Mouse (Mus musculus) midbrain, embryonic 10.5 days (tissue): ENCODE results near the gene Cfl1. TPM values are rescaled to one million over a fixed set of nuclear protein-coding genes. Genes with fewer than 3 reads are reported as not detected.

Experiments used
- DNase-seq: peaks from one replicate; pipeline ENCODE4 v3.0.0-alpha.2; 2017; ENCODE audit warnings: low spot score
- H3K27ac ChIP-seq: fragments of 300-500 bp; sonication (generic); replicated peaks from 2 replicates; pipeline ENCODE4 v1.5.1; 2016; ENCODE audit warnings: mild to moderate bottlenecking
- H3K27me3 ChIP-seq: fragments of 300-500 bp; sonication (generic); 2 replicates; pipeline ENCODE4 v1.6.1; 2016; ENCODE audit warnings: low read depth, mild to moderate bottlenecking; ENCODE audit not compliant: poor library complexity, severe bottlenecking
- H3K36me3 ChIP-seq: fragments of 300-500 bp; sonication (generic); 2 replicates; pipeline ENCODE4 v1.6.1; 2016; ENCODE audit warnings: mild to moderate bottlenecking, moderate library complexity
- H3K4me1 ChIP-seq: fragments of 300-500 bp; sonication (generic); 2 replicates; pipeline ENCODE4 v1.6.1; 2016
- H3K4me3 ChIP-seq: fragments of 300-500 bp; sonication (generic); 2 replicates; pipeline ENCODE4 v1.5.1; 2016; ENCODE audit warnings: mild to moderate bottlenecking, moderate library complexity
- H3K9me3 ChIP-seq: fragments of 300-500 bp; sonication (generic); replicated peaks from 2 replicates; pipeline ENCODE4 v1.6.1; 2016; ENCODE audit warnings: mild to moderate bottlenecking
- WGBS: fragments of 180-500 bp; shearing (Covaris S2); methylation state at CpG from one replicate; pipeline ENCODE4 v1.1.7; 2016; 5-methylcytosine and 5-hydroxymethylcytosine counted together
- polyA plus RNA-seq: library from polyadenylated mRNA; unstranded; fragments of >200 nt; fragmentation: Nextera tagmentation; extraction: Ambion mirVana; gene quantifications from 2 replicates; pipeline ENCODE4 v1.2.1, GENCODE M21; 2016

Gene Cfl1
- polyA plus RNA-seq, 1 experiment from 2014 or later: 3,131 TPM

DNA sequence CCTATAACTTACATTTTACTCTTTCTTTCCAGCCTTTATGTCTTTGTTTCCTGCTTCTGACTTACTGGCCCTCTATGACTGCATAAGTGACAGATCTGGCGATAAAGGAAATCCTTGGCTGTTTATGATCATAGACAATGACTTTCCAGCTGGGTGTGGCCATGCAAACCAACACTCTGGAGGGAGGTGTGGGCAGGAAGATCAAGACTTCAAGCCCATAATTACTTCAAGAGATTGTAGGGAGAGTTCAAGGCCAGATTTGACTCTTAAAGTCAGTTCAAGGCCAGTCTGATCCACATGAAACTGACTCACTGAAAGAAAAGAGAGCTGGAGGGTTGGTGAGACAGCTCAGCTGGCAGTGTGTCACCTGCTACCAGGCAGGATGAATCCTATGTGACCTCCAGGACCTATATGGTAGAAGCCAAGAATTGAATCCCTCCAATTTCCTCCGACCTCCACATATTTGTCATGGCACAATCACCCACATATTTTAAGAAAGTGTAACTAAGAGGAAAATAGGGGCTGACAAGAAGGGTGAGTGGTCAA is 10.1 kb downstream of the Cfl1 start:
- Histone ChIP-seq H3K27me3 (no peaks in the 10 kb centered on the region), H3K4me3 (no peak overlapping the region), H3K27ac (no peak overlapping the region), H3K4me1 (0 out of 2 replicates have a peak, but pooled peaks cover 2% of the 10 kb centered on the region), H3K36me3 (peaks cover 33% of the 10 kb centered on the region), H3K9me3 (no peaks in the 10 kb centered on the region)
- DNase-seq: no peak
- 94% methylated on average over 2 of the region's 2 CpGs for WGBS

DNA sequence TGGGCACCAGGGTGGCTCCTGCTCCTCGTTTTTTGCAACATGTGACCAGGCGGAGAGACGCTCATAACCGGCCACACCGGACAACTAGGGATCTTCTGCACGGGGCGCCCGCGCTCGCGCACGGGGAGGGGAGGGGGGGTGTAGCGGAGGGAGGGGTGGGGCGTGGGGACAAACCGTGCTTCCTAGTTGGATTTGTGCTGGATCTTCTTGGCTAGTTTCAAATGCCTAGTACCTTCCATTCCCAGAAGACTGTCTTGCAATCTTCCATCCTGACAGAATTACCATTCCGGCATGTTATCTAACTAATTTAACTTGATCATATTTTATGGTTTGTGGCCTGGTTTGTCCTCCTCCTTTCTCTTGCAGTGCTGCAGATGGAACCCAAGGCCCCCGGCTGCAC is 13.4 kb downstream of the Cfl1 start, which contains the start of gene 1700020D05Rik:
Gene 1700020D05Rik (minus strand): TSS at position 101 of the 400 bp plus-strand sequence.
- H3K27me3 ChIP-seq: no peaks in the 10 kb centered on the region
- no peak within 1 kb of the TSS for H3K27ac ChIP-seq
- DNase-seq: no peak
- H3K36me3 ChIP-seq: 0 out of 2 replicates have a peak, but pooled peaks cover 6% of the 10 kb centered on the region
- H3K4me1 ChIP-seq: 0 out of 2 replicates have a peak, but pooled peaks cover 2% of the 10 kb centered on the region
- H3K9me3 ChIP-seq: peaks cover 7% of the 10 kb centered on the region; the same call in 1 of the 2 replicates
- 48% methylated on average over 17 of the region's 17 CpGs for WGBS
- no peak within 1 kb of the TSS for H3K4me3 ChIP-seq

DNA sequence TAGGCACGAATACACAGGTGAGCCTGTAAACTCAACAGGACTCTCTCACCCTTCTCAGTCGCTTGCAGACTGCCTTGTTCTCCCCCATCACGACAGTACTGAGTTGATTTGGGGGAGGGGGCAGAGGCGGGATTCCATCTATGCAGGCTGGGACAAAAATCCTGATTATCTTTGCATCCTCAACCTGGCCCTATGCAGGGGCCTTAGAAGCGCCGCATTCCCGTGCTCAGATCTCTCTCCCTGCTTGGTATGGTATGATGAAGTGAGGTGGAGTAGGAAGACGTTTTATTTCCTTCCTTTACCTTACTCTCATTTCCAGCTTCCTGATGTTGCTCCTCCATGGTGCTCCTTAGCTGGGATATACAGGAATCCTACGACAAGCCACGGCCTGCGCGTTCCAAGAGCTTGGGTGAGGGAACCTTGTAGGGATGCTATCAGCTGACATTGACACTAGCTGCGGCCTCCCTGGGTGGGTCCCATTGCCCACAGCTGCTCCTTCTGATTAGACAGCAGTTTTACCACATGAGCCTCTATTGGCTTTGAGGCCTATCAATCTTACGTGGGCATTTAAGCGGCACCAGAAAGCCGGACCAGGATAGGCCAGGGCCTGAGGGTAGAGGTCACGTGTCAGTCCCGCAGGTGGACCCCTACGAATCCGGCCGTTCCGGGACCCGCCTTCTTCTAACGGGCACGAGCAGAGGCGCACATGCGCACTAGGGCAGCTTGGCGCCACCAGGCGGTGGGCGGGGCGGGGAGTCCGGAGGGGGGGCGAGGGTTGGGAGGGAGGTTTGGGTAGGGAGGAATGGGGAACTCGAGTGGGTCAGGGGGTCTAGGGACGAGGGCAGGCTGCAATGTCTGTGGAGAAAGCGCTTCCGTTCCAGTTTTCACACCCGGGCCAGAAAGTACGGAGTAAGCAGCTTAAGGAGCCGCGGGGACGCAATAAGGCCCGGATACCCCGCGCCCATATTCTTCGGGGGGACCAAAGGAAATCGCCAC is 20.1 kb downstream of the Cfl1 start, which contains the start of gene Snx32:
Gene Snx32 (minus strand): TSS at position 508 of the 996 bp plus-strand sequence.
- DNase-seq: peak; percentile 94
- H3K27ac ChIP-seq: peak within 1 kb of the TSS; percentile 87
- H3K4me1 ChIP-seq: peaks cover 22% of the 10 kb centered on the region
- peaks cover 7% of the 10 kb centered on the region; the same call in 1 of the 2 replicates for H3K27me3 ChIP-seq
- no peaks in the 10 kb centered on the region for H3K36me3 ChIP-seq
- WGBS: 3% methylated on average over 47 of the region's 47 CpGs
- peaks cover 11% of the 10 kb centered on the region; the same call in 1 of the 2 replicates for H3K9me3 ChIP-seq
- peak within 1 kb of the TSS; percentile 60 for H3K4me3 ChIP-seq

DNA sequence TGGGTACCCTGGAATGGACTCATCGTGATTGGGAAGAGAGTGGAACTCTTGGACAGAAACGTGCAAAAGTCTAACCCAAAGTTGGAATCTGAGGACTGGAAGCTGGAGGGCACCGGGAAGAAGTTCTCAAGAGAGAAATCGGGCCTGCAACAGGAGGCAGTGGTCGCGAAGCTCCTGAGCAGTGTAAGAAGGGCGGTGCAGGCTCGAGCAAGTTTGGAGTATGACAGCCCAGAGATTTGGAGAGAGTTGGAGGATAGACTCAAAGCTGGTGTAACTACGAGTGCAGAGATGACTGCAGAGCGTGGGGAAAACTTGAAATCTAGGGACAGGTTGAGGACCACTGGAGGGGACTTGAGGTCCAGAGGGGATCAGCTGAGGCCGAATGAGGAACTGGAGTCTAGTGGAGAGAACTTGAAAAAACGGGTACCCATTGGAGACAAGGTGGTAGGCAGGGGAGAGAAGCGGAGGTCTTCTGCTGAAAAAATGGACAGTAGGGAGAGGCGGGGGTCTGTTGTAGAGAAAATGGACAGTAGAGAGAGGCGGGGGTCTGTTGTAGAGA is 20.9 kb downstream of the Cfl1 start:
- Histone ChIP-seq H3K4me3 (peak overlapping the region; percentile 60), H3K9me3 (peaks cover 11% of the 10 kb centered on the region; the same call in 1 of the 2 replicates), H3K36me3 (no peaks in the 10 kb centered on the region), H3K27ac (peak overlapping the region; percentile 87), H3K27me3 (peaks cover 7% of the 10 kb centered on the region; the same call in 1 of the 2 replicates), H3K4me1 (peaks cover 26% of the 10 kb centered on the region)
- DNase-seq: no peak
- 46% methylated on average over 15 of the region's 15 CpGs for WGBS

DNA sequence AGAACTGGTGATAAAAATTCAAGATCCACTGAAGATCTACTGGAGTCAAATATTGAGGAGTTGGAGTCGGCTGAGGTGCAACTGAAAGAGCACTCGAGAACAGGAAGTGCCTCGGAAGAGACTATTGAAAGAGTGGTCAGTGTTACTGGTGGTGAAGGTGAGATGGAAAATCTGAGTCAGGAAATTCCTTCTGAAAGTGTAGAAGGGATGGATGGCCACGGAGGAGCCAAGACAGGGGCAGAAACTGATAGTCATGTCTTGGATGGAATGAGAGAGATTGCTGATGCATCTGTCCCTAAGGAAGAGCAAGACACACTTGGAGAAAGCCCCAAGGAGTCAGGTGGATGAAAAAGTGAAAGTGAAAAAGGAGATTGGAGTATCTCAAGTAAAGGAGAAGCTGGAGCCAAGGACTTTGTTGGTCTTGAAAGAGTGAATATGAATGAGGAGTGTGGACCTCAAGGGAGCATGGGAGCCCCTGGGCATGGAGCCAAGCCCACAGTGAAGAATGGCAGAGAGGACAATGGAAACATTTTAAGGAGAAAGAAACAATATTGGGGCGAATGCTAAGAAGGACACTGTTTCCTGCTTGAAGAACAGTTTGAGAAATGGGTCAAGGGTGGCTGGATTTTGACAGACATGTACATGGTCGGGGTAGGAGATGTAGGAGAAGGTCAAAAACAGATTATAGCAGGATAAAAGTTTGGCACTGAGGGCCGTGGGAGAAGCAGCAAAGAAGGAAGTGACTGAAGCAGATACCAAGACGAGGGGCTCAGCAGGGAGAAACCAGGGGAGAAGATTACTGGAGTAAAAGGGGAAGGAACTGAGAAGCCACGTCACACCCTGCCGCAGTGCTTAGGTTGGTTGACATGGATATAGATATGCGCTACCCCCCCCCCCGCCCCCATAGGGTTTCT is 22.1 kb downstream of the Cfl1 start:
- WGBS: 87% methylated on average over 12 of the region's 12 CpGs

DNA sequence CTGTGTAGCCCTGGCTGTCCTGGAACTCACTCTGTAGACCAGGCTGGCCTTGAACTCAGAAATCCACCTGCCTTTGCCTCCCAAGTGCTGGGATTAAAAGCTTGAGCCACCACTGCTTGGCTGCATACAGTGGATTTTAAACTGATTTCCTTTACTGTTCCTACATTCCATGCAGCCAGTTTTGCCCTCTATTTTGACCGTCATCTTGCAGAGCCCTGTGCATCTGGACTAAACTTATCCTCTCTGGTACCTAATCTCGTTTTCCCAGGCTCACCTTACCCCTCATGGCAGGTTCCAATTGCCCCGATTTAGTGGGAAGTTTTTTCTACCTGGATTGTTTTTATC is 22.7 kb downstream of the Cfl1 start:
- 85% methylated on average over 3 of the region's 3 CpGs for WGBS
- H3K27ac ChIP-seq: no peak overlapping the region
- no peak overlapping the region for H3K4me3 ChIP-seq

More for the DNA sequence above, 22.1 kb downstream of the Cfl1 start:
- peaks cover 26% of the 10 kb centered on the region for H3K4me1 ChIP-seq
- H3K27me3 ChIP-seq: peaks cover 7% of the 10 kb centered on the region; the same call in 1 of the 2 replicates
- H3K4me3 ChIP-seq: no peak overlapping the region
- peaks cover 11% of the 10 kb centered on the region; the same call in 1 of the 2 replicates for H3K9me3 ChIP-seq
- H3K36me3 ChIP-seq: no peaks in the 10 kb centered on the region
- H3K27ac ChIP-seq: no peak overlapping the region
- DNase-seq: no peak

DNA sequence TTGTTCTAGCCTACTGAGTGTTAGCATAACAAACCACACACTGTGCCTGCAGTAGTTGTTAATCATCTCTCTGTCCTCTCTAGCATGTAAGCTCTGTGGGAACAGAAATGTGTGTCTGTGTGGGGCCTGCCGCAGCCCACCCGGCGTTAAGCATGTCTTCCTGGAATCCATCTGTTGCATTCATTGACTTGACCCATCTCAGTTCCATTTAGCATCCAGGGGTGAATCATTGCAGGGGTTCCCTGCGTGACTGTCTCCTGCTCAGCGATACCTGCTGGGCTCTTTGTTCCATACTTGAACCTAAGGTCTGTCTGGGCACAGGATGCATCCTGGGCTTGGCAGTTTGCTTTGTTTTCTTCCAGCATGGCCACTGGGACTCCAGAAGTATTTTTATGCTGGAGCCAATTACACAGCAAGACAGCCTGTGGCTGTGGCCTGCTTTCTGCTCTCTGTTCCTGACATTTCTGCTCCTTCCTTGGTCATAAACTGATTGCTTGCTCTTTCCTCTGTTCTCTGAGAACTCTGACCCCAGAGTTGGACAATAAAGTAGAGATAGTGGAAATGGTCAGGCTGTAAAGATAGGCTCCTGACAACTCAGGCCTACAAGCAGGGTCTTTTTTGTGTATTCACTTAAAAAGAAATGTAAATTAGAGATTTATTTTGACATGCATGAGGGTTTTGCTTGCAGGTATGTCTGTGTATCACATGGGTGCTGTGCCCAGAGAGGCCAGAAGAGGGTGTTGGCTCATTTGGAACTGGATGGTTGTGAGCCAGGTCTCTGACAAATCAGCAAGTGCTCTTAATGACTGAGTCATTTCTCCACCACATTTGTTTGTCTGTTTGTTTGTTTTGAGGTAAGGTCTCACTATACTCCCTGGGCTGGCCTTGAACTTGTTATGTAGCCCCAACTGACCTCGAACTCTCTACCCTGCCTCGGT is 25.9 kb downstream of the Cfl1 start:
- 82% methylated on average over 7 of the region's 7 CpGs for WGBS
- Histone ChIP-seq H3K27me3 (peaks cover 6% of the 10 kb centered on the region; the same call in 1 of the 2 replicates), H3K36me3 (no peaks in the 10 kb centered on the region), H3K4me1 (peaks cover 7% of the 10 kb centered on the region), H3K27ac (no peak overlapping the region), H3K9me3 (no peaks in the 10 kb centered on the region), H3K4me3 (no peak overlapping the region)
- DNase-seq: no peak

More for the DNA sequence above, 22.7 kb downstream of the Cfl1 start:
- Histone ChIP-seq H3K36me3 (no peaks in the 10 kb centered on the region), H3K4me1 (peaks cover 26% of the 10 kb centered on the region), H3K27me3 (peaks cover 7% of the 10 kb centered on the region; the same call in 1 of the 2 replicates), H3K9me3 (peaks cover 10% of the 10 kb centered on the region; the same call in 1 of the 2 replicates)
- no peak for DNase-seq

DNA sequence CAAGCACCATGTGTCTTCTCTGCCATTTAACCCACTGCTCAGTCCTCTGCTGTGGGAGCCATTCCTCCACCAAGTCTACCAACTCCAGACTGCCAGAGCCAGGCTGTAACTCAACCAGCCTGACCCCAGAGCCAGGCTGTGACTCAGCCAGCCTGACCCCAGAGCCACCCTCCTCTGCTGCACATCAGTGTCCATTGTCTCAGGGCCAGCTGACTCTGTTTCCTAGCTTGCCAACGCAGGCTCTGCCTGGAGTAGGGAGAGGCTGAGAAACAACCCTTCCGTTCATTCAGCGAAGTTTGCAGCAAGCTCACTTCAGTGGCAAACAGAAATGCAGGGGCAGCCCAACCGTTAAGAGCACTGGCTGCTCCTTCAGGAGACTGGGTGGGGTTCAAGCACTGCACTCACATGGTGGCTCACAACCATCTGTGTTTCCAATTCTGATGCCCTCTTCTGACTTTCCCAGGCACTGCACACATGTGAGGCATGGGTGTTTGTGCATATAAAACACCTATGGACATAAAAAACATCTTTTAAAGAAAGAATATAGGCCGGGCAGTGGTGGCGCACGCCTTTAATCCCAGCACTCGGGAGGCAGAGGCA is 26.8 kb downstream of the Cfl1 start:
- 82% methylated on average over 8 of the region's 8 CpGs for WGBS
- no peaks in the 10 kb centered on the region for H3K9me3 ChIP-seq
- no peak for DNase-seq
- H3K4me3 ChIP-seq: no peak overlapping the region
- H3K27ac ChIP-seq: no peak overlapping the region
- no peaks in the 10 kb centered on the region for H3K27me3 ChIP-seq
- H3K4me1 ChIP-seq: peaks cover 4% of the 10 kb centered on the region; the same call in 1 of the 2 replicates
- H3K36me3 ChIP-seq: no peaks in the 10 kb centered on the region

DNA sequence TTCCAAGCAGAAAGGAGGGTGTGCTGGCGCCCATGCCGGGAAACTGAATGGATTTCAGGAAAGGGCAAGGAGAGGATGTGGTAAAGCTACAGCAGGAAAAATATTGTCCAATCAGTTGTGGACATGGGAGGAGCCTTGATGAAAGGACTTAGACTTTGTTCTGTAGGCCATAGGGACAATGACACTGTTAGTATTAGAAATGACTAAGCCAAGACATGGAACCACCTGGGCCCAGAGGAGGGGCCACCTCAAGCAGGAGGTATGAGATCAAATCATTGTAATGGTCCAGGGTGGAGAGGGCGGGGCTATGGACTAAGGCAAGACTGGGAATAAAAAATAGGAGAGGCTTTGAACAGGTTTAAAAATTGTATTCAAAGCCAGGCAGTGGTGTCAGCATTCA is 28.5 kb downstream of the Cfl1 start:
- Histone ChIP-seq H3K27me3 (no peaks in the 10 kb centered on the region), H3K9me3 (no peaks in the 10 kb centered on the region), H3K27ac (no peak overlapping the region), H3K36me3 (no peaks in the 10 kb centered on the region), H3K4me3 (no peak overlapping the region), H3K4me1 (peaks cover 4% of the 10 kb centered on the region; the same call in 1 of the 2 replicates)
- DNase-seq: no peak
- 76% methylated on average over 3 of the region's 3 CpGs for WGBS

DNA sequence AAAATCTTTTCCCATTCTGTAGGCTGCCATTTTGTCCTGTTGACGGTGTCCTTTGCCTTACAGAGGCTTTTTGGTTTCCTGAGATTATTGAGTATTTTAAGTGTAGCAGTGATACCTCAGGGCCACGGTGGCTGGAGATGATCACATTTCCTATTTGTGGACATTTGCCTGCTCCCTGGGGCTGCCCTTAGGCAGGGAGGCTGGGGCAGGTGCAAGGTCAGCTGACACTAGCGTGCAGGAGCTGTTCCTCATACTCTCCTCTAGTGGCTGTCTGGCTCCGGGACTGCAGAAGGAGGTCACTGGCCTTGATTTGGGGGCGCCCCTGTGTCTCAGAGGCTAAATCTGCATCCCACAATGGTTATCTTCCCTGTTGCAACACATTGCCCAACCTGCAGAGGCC is 34.9 kb downstream of the Cfl1 start:
- no peak overlapping the region for H3K27ac ChIP-seq
- no peak for DNase-seq
- H3K9me3 ChIP-seq: no peaks in the 10 kb centered on the region
- no peak overlapping the region for H3K4me3 ChIP-seq
- WGBS: 75% methylated on average over 5 of the region's 5 CpGs
- H3K36me3 ChIP-seq: no peaks in the 10 kb centered on the region
- peaks cover 4% of the 10 kb centered on the region; the same call in 1 of the 2 replicates for H3K27me3 ChIP-seq
- H3K4me1 ChIP-seq: peaks cover 9% of the 10 kb centered on the region
